Mouse (Mus musculus): ENCODE data around the gene Cdh24.

GRCm38 (mm10) chr14:54634182-54634581, 7.0 kb downstream of the Cdh24 start:
- TF ChIP-seq CTCF (IDR thresholded peaks at IDR 0.05; ENCODE audit: borderline replicate concordance, control insufficient read depth, extremely low read depth, insufficient read depth, low read length, poor library complexity), result no peak
- TF ChIP-seq POLR2A (IDR thresholded peaks at IDR 0.05; ENCODE audit: control insufficient read depth, extremely low read depth, insufficient read depth, low read length, poor library complexity), result no peak
